Mouse (Mus musculus): Measurements from ENCODE around the gene Adamts12. TPM values are rescaled to one million over a fixed set of nuclear protein-coding genes. Genes with fewer than 3 reads are reported as not detected.

Gene Adamts12
- total and polyA plus RNA-seq, 3 experiments, result 0.03 to 0.12 (median 0.04) TPM

GRCm38 (mm10) chr15:11040067-11040466 lies 24.5 kb upstream of the Adamts12 start:
- H3K9me3 ChIP-seq (replicated peaks; ENCODE audit: low read length), result no peaks in the 10 kb centered on the region
- H3K27ac ChIP-seq (ENCODE audit: insufficient read depth, low read depth), result no peak overlapping the region
- no peaks in the 10 kb centered on the region for H3K27me3 ChIP-seq (replicated peaks)
- in situ Hi-C loops (cut with MboI; ENCODE audit: low pct_ligation_motif_present, low pct_unique_long_range_greater_than_20kb, low sequenced_read_pairs), result no loop called here
- H3K4me3 ChIP-seq (replicated peaks in 1 of 3; ENCODE audit: low read depth in 2 of 3, low read length in 2 of 3, poor library complexity in 1 of 3), result no peak overlapping the region
- no peak overlapping the region for H3K9ac ChIP-seq (ENCODE audit: insufficient read depth, low read depth)
- peak; percentile 44; the same call in 1 of the 2 replicates for TF ChIP-seq BHLHE40 (IDR thresholded peaks at IDR 0.05; ENCODE audit: low read depth, low read length)
- peak; percentile 41; the same call in 1 of the 2 replicates for TF ChIP-seq USF1 (IDR thresholded peaks at IDR 0.05; ENCODE audit: low read depth, low read length)
- 0 out of 2 replicates have a peak, but pooled peaks have one; percentile 35 for TF ChIP-seq USF2 (conservative IDR thresholded peaks at IDR 0.05; ENCODE audit: low read depth, low read length)
- TF ChIP-seq TBP (conservative IDR thresholded peaks at IDR 0.05; ENCODE audit: low read depth, low read length), result no peak
- peaks cover 11 to 12% of the 10 kb centered on the region in 2 experiments; a peak in 2 of 4 replicates for H3K4me1 ChIP-seq (ENCODE audit: control insufficient read depth in 1 of 2, insufficient read depth in 2 of 2)
- dilution Hi-C loops (cut with MboI; ENCODE audit: extremely low pct_ligation_motif_present, extremely low pct_unique_long_range_greater_than_20kb, low sequenced_read_pairs), result no loop called here
- DNase-seq (ENCODE audit: extremely low read depth), result no peak
- no peaks in the 10 kb centered on the region for H3K36me3 ChIP-seq (replicated peaks in 1 of 2; ENCODE audit: control insufficient read depth in 1 of 2, insufficient read depth in 1 of 2, low read length in 1 of 2)
- H3K79me2 ChIP-seq (replicated peaks; ENCODE audit: control insufficient read depth, extremely low read depth, insufficient read depth, poor library complexity, severe bottlenecking), result no peaks in the 10 kb centered on the region
- H3K4me2 ChIP-seq (ENCODE audit: insufficient read depth, low read depth, poor library complexity, severe bottlenecking), result no peak overlapping the region

GRCm38 (mm10) chr15:11041229-11041628 lies 23.4 kb upstream of the Adamts12 start:
- no peaks in the 10 kb centered on the region for H3K36me3 ChIP-seq (replicated peaks in 1 of 2; ENCODE audit: control insufficient read depth in 1 of 2, insufficient read depth in 1 of 2, low read length in 1 of 2)
- dilution Hi-C loops (cut with MboI; ENCODE audit: extremely low pct_ligation_motif_present, extremely low pct_unique_long_range_greater_than_20kb, low sequenced_read_pairs), result no loop called here
- in situ Hi-C loops (cut with MboI; ENCODE audit: low pct_ligation_motif_present, low pct_unique_long_range_greater_than_20kb, low sequenced_read_pairs), result no loop called here

GRCm38 (mm10) chr15:11042828-11043227 lies 21.8 kb upstream of the Adamts12 start:
- Histone ChIP-seq H3K36me3 (replicated peaks in 1 of 2; ENCODE audit: control insufficient read depth in 1 of 2, insufficient read depth in 1 of 2, low read length in 1 of 2) (no peaks in the 10 kb centered on the region), H3K79me2 (replicated peaks; ENCODE audit: control insufficient read depth, extremely low read depth, insufficient read depth, poor library complexity, severe bottlenecking) (no peaks in the 10 kb centered on the region), H3K27ac (ENCODE audit: insufficient read depth, low read depth) (no peak overlapping the region), H3K4me2 (ENCODE audit: insufficient read depth, low read depth, poor library complexity, severe bottlenecking) (no peak overlapping the region), H3K27me3 (replicated peaks) (no peaks in the 10 kb centered on the region), H3K9me3 (replicated peaks; ENCODE audit: low read length) (no peaks in the 10 kb centered on the region), H3K4me1 (ENCODE audit: control insufficient read depth in 1 of 2, insufficient read depth in 2 of 2) (peaks cover 7 to 12% of the 10 kb centered on the region in 2 experiments; a peak in 2 of 4 replicates), H3K4me3 (replicated peaks in 1 of 3; ENCODE audit: low read depth in 2 of 3, low read length in 2 of 3, poor library complexity in 1 of 3) (no peak overlapping the region), H3K9ac (ENCODE audit: insufficient read depth, low read depth) (no peak overlapping the region)
- DNase-seq (ENCODE audit: extremely low read depth), result no peak
- TF ChIP-seq CTCF (conservative IDR thresholded peaks at IDR 0.05 in 1 of 2, IDR thresholded peaks at IDR 0.05 in 1 of 2; ENCODE audit: low read depth in 2 of 2, low read length in 2 of 2) (no peak), UBTF (IDR thresholded peaks at IDR 0.05; ENCODE audit: low read depth, low read length) (no peak), HCFC1 (IDR thresholded peaks at IDR 0.05; ENCODE audit: low read depth, low read length) (no peak), ELF1 (IDR thresholded peaks at IDR 0.05; ENCODE audit: low read depth, low read length) (no peak), BHLHE40 (IDR thresholded peaks at IDR 0.05; ENCODE audit: low read depth, low read length) (no peak), USF1 (IDR thresholded peaks at IDR 0.05; ENCODE audit: low read depth, low read length) (no peak), MAX (IDR thresholded peaks at IDR 0.05; ENCODE audit: low read length) (no peak), RCOR1 (conservative IDR thresholded peaks at IDR 0.05; ENCODE audit: low read depth, low read length) (no peak), RAD21 (IDR thresholded peaks at IDR 0.05; ENCODE audit: low read depth, low read length) (no peak), E2F4 (IDR thresholded peaks at IDR 0.05; ENCODE audit: insufficient replicate concordance, low read depth, low read length) (no peak), GABPA (IDR thresholded peaks at IDR 0.05; ENCODE audit: insufficient replicate concordance, low read depth, low read length) (no peak), EP300 (IDR thresholded peaks at IDR 0.05; ENCODE audit: low read length) (no peak), KAT2A (IDR thresholded peaks at IDR 0.05; ENCODE audit: insufficient replicate concordance, low read length) (no peak)
- in situ Hi-C loops (cut with MboI; ENCODE audit: low pct_ligation_motif_present, low pct_unique_long_range_greater_than_20kb, low sequenced_read_pairs) (no loop called here), dilution Hi-C loops (cut with MboI; ENCODE audit: extremely low pct_ligation_motif_present, extremely low pct_unique_long_range_greater_than_20kb, low sequenced_read_pairs) (no loop called here)

More at GRCm38 (mm10) chr15:11041229-11041628, 23.4 kb upstream of the Adamts12 start:
- Histone ChIP-seq H3K27me3 (replicated peaks) (no peaks in the 10 kb centered on the region), H3K4me3 (replicated peaks in 1 of 3; ENCODE audit: low read depth in 2 of 3, low read length in 2 of 3, poor library complexity in 1 of 3) (no peak overlapping the region), H3K9ac (ENCODE audit: insufficient read depth, low read depth) (no peak overlapping the region), H3K4me2 (ENCODE audit: insufficient read depth, low read depth, poor library complexity, severe bottlenecking) (no peak overlapping the region), H3K4me1 (ENCODE audit: control insufficient read depth in 1 of 2, insufficient read depth in 2 of 2) (peaks cover 11 to 12% of the 10 kb centered on the region in 2 experiments; a peak in 2 of 4 replicates), H3K9me3 (replicated peaks; ENCODE audit: low read length) (no peaks in the 10 kb centered on the region), H3K27ac (ENCODE audit: insufficient read depth, low read depth) (no peak overlapping the region), H3K79me2 (replicated peaks; ENCODE audit: control insufficient read depth, extremely low read depth, insufficient read depth, poor library complexity, severe bottlenecking) (no peaks in the 10 kb centered on the region)
- TF ChIP-seq JUND (conservative IDR thresholded peaks at IDR 0.05; ENCODE audit: low read depth, low read length) (peak; percentile 65), MEF2A (IDR thresholded peaks at IDR 0.05; ENCODE audit: borderline replicate concordance, low read depth, low read length) (peak; percentile 84; the same call in 1 of the 2 replicates), IRF4 (IDR thresholded peaks at IDR 0.05; ENCODE audit: low read depth, low read length) (peak; percentile 88), MYC (IDR thresholded peaks at IDR 0.05; ENCODE audit: low read depth, low read length) (no peak), JUN (IDR thresholded peaks at IDR 0.05; ENCODE audit: insufficient read depth, low read depth, low read length) (peak; percentile 61; the same call in 1 of the 2 replicates), POLR2AphosphoS2 (IDR thresholded peaks at IDR 0.05; ENCODE audit: low read depth, low read length) (no peak), ZNF384 (IDR thresholded peaks at IDR 0.05; ENCODE audit: low read depth, low read length) (peak; percentile 68), EP300 (IDR thresholded peaks at IDR 0.05; ENCODE audit: low read length) (peak; percentile 64; the same call in 1 of the 2 replicates), ETS1 (conservative IDR thresholded peaks at IDR 0.05; ENCODE audit: low read depth, low read length) (0 out of 2 replicates have a peak, but pooled peaks have one; percentile 42)
- peak; percentile 21 for DNase-seq (ENCODE audit: extremely low read depth)
